Mouse (Mus musculus): ENCODE measurements around the gene Vipas39.
"Not testable (repeated sequence)": the region's sequence is repeated elsewhere in the genome, so short reads cannot be mapped to it uniquely, and the experiment has no call there.

The Vipas39 gene

GRCm38 (mm10) chr12:87266827-87267603 lies 959 bp upstream of the Vipas39 start:
- DNase-seq (ENCODE audit: low spot score), result no peak

- no peak for DNase-seq (ENCODE audit: low spot score)
Observed at GRCm38 (mm10) chr12:87265444-87265843, 612 bp downstream of the Vipas39 start.

DNA sequence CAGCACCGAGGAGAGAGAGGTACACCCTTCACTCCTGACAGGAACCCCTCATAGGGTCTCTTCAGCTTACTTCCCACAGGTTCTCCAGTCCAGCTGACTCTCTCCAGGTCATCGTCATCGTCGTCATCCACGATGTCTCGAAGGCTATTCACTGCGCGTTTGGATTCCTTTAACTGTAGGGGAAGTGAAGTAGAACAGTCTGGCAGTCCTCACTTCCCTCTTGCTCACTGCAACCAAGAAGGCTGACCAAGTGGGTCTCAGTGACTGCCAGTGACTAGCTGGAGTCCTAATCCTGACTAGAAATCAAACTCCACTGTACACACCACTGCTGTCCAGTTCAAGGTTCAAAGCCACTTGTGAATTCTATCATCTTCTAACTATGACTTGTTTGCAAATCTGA lies 5.5 kb downstream of the Vipas39 start:
- DNase-seq (ENCODE audit: low spot score), result no peak

DNA sequence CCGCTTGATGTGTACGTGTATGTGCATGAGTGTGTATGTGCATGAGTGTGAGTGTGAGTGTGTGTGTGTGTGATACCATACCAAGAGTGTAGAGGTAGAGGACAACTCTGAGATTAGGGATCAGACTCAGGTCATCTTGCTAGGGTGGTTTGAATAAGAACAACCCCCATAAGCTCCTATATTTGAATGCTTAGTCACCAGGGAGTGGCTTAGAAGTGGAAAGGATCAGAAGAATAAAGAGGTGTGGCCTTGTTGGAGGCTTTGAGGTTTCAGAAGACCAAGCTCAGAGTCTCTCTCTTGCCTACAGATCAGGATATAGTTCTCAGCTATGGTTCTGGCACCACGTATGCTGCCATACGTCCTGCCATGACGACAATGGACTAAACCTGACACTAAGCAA lies 9.4 kb downstream of the Vipas39 start:
- no peak for DNase-seq (ENCODE audit: low spot score)

- DNase-seq (ENCODE audit: low spot score), result no peak
Observed at GRCm38 (mm10) chr12:87253878-87254277, 12.2 kb downstream of the Vipas39 start.

GRCm38 (mm10) chr12:87250161-87250560 lies 15.9 kb downstream of the Vipas39 start:
- no peak for DNase-seq (ENCODE audit: low spot score)

DNA sequence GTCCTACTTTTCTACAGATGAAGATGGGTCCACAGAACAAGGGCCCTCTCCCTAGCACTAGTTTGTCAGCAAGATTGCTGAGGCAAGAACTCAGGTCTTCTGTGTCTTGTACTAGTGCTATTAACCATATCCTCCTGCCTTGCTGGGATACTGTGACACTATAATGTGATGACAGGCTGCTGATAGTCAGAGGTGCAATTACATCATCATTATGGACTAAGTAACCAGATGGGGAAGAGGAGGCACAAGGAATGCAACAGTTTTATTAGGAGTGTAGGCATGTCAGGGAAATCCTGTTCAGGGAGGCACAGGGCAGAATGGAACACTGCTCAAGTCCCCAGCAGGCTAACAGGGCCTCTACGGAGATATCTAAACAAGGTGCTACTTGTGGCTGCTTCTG lies 27.4 kb downstream of the Vipas39 start, which contains the start of gene Noxred1:
Noxred1 (minus strand) TSS at position 101 of the 400 bp plus-strand sequence.
- no peak for DNase-seq (ENCODE audit: low spot score)

DNA sequence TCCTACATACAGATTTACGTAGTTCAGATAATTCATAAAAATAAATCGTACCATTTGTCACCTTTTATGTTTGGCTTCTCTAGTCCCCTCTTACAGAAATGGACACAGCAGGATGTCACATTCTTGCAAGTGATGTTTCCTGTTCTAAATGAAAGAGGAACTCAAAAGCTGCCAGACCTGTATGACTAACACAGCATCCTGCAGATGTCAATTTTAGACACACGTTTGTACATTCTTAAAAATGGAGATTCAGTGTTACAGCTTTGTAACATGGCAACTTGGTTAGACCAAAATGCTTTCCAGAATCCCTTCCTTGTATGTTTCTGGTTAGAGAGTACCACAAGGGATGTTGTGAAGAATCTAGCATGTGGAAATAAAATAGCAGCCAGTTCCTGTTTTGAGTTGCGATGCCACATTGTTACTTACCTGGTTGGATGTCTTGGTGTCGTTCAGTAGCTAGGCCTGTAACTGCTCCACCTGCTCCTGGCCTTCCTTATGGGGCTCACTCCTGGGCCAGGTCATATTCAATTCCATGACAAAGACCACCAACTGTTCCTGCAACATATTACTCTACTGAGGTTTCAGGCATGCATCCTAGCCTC lies 29.1 kb downstream of the Vipas39 start:
- DNase-seq (ENCODE audit: low spot score), result no peak

DNA sequence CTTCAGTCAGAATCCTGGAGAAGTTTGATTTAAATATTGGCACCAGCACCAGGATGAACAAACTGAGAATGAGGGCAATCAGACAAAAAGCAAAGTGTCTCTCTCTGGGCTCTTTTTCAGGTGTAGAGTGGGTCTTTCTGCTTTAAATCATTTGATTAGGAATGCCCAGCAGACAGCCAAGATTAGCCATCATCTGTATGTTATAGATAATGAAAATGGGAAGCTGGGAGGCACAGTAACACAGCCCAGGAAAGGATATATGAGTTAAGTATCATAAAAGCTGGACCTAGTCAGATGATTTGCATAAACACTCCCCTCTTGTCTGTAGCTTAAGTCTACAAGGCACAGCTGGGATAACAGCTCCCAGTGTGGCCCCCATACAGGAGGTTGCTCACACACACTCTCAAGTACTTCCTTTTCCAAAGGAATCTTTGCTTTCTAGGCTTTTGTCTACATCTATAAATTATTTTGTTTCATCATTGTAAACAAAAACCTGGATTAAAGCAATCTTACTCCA lies 35.6 kb downstream of the Vipas39 start:
- DNase-seq (ENCODE audit: low spot score), result no peak

GRCm38 (mm10) chr12:87229633-87230032 lies 36.4 kb downstream of the Vipas39 start:
- DNase-seq (ENCODE audit: low spot score), result no peak

- no peak for DNase-seq (ENCODE audit: low spot score)
Observed at GRCm38 (mm10) chr12:87226801-87227200, 39.3 kb downstream of the Vipas39 start.

GRCm38 (mm10) chr12:87224950-87225349 lies 41.1 kb downstream of the Vipas39 start:
- DNase-seq (ENCODE audit: low spot score), result no peak

GRCm38 (mm10) chr12:87219362-87219761 lies 46.7 kb downstream of the Vipas39 start:
- no peak for DNase-seq (ENCODE audit: low spot score)

GRCm38 (mm10) chr12:87217596-87217995 lies 48.5 kb downstream of the Vipas39 start:
- no peak for DNase-seq (ENCODE audit: low spot score)

- no peak for DNase-seq (ENCODE audit: low spot score)
Observed at GRCm38 (mm10) chr12:87216053-87216452, 50.0 kb downstream of the Vipas39 start.

GRCm38 (mm10) chr12:87212844-87213606 lies 53.0 kb downstream of the Vipas39 start:
- no peak for DNase-seq (ENCODE audit: low spot score)

- not testable (repeated sequence) for DNase-seq (ENCODE audit: low spot score)
Observed at GRCm38 (mm10) chr12:87205789-87206188, 60.3 kb downstream of the Vipas39 start.

DNA sequence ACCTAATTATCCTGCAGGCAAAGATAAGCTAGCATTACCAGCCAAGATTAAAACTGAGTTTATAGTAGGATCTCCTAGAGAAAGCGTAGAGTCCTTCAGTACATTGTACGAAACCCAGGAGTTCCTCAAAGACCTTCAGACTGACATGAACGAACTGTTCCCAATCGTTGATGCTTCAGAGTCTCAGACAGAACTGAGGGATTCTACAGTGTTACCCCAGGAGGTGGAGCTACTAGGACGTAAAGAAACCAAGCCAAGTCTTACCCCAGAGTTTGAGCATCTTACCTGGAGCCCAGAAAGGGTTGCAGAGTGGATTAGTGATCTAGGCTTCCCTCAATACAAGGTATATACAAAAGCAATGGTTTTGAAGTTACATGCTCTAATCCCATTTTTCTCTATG lies 64.4 kb downstream of the Vipas39 start:
- no peak for DNase-seq (ENCODE audit: low spot score)

GRCm38 (mm10) chr12:87199973-87200586 lies 66.0 kb downstream of the Vipas39 start, which contains the start of gene Tmed8:
Tmed8 (minus strand) TSS chr12:87200454.
- DNase-seq (ENCODE audit: low spot score), result peak; percentile 83

DNA sequence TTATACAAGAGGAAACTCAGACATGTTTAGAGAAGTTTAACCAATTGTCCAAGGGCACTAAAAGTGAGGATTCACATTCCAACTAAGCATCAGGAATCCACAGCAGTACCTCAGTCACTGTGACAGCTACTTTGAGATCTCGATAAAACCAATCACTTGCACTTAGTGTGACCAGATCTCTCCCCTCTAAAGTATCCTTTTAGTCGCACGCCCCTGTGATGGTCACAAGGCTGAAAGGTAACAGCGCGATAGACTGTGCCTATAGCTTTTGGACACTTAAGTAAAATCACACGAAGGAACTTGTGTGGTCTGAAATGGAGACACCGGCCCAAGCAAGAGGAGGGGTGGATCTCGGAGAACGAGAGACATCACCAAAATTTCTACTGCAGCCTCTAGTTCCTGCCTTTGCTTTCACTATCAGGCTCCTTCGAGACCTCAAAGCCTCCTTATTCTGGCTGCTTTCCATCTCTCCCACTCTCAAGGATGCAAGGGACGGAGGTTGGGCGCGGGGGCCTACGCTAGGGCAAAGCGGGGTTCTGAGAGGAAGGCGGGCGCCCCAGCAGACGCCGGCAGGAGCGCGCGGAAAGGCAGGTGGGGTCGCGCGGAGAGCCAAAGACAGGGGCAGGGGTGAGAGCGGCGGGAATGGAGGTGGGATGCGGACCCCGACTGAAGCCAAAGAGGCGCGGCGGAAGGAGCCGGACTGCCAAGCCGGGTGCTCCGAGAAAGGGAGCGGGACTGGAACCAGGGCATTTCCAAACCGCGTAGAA lies 66.7 kb downstream of the Vipas39 start, which contains the start of gene Samd15:
Samd15 (plus strand) TSS at position 518 of the 767 bp plus-strand sequence.
- DNase-seq (ENCODE audit: low spot score), result peak; percentile 22

DNA sequence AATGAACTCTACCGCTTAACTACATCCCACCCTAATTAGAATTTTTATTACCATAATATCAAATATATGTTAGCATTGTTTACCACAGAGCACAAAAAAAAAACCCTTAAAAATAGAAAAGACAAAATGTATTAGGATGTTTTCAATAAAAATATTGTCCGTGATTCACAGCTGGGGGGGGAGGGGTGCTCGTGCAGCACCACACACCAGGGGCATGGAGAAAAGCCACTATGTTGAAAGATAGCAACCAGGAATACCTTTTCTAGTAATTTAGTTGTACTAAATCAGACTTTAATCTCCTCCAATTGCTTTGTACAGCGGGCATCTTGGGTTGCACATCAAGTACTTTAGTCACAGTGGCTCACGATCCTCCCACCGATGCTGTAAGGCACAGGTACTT lies 67.3 kb downstream of the Vipas39 start:
- no peak for DNase-seq (ENCODE audit: low spot score)

Measured in lung, postnatal 25 days (tissue).